Mouse (Mus musculus): Measurements from ENCODE around the gene Cbwd1. TPM values are rescaled to one million over a fixed set of nuclear protein-coding genes. Genes with fewer than 3 reads are reported as not detected.

The Cbwd1 gene
- total RNA-seq (2018; cell fraction: chromatin; rRNA removed): 10 to 100 TPM in 23 of 26 experiments, 1 to 10 TPM in 3; 6.4 to 31.6 (median 21.5) TPM
- total RNA-seq (2018; cell fraction: cytosol; rRNA removed): 10 to 100 TPM in 4 of 26 experiments, 1 to 10 TPM in 22; 5.7 to 12.2 (median 8.3) TPM
- 10 to 100 TPM in 12 of 26 experiments, 1 to 10 TPM in 14; 2.2 to 19.5 (median 9.8) TPM for total RNA-seq (2018; cell fraction: nucleus; rRNA removed)
- polyA plus RNA-seq (2018): 8.8 to 12.9 TPM (median 11.9 TPM) in 3 replicates

- peak within 1 kb of the TSS; percentile 46 for H3K27ac ChIP-seq
- no peaks in the 10 kb centered on the region for H3K36me3 ChIP-seq (ENCODE audit: inconsistent target)
- H3K4me3 ChIP-seq (ENCODE audit: inconsistent target): peak within 1 kb of the TSS; percentile 94
- WGBS (ENCODE audit: missing documents): under 1% methylated on average over 35 of the region's 36 CpGs
- peaks cover 28% of the 10 kb centered on the region for H3K79me2 ChIP-seq (ENCODE audit: inconsistent target)
These were observed at the start of gene Cbwd1 for GRCm38 (mm10) chr19:24961172-24961962. TSS of gene Cbwd1 (minus strand) at chr19:24961610.

- 55% methylated on average over 2 of the region's 2 CpGs for WGBS (ENCODE audit: missing documents)
- Histone ChIP-seq H3K79me2 (ENCODE audit: inconsistent target) (peaks cover 100% of the 10 kb centered on the region), H3K27ac (no peak overlapping the region), H3K36me3 (ENCODE audit: inconsistent target) (no peaks in the 10 kb centered on the region), H3K4me3 (ENCODE audit: inconsistent target) (no peak overlapping the region)
These were observed 47.1 kb upstream of the Cbwd1 start for GRCm38 (mm10) chr19:25008509-25008908.

- 17% methylated on average over 1 of the region's 1 CpGs for WGBS (ENCODE audit: missing documents)
- H3K79me2 ChIP-seq (ENCODE audit: inconsistent target): peaks cover 100% of the 10 kb centered on the region
- no peak overlapping the region for H3K4me3 ChIP-seq (ENCODE audit: inconsistent target)
- H3K36me3 ChIP-seq (ENCODE audit: inconsistent target): no peaks in the 10 kb centered on the region
- H3K27ac ChIP-seq: no peak overlapping the region
These were observed 45.3 kb upstream of the Cbwd1 start for GRCm38 (mm10) chr19:25006686-25007085.

GRCm38 (mm10) chr19:25003810-25004209, 42.4 kb upstream of the Cbwd1 start:
- H3K79me2 ChIP-seq (ENCODE audit: inconsistent target): peaks cover 93% of the 10 kb centered on the region
- no peak overlapping the region for H3K4me3 ChIP-seq (ENCODE audit: inconsistent target)
- no peaks in the 10 kb centered on the region for H3K36me3 ChIP-seq (ENCODE audit: inconsistent target)
- no peak overlapping the region for H3K27ac ChIP-seq
- WGBS (ENCODE audit: missing documents): 85% methylated on average over 4 of the region's 4 CpGs

- peak overlapping the region; percentile 77; the same call in 1 of the 2 replicates for H3K4me3 ChIP-seq (ENCODE audit: inconsistent target)
- 13% methylated on average over 3 of the region's 3 CpGs for WGBS (ENCODE audit: missing documents)
These were observed 41.4 kb upstream of the Cbwd1 start for GRCm38 (mm10) chr19:25002828-25003227.

GRCm38 (mm10) chr19:25002032-25002431, 40.6 kb upstream of the Cbwd1 start:
- peak overlapping the region; percentile 91 for H3K27ac ChIP-seq
- WGBS (ENCODE audit: missing documents): 27% methylated on average over 5 of the region's 6 CpGs

More at GRCm38 (mm10) chr19:25002828-25003227, 41.4 kb upstream of the Cbwd1 start:
- Histone ChIP-seq H3K79me2 (ENCODE audit: inconsistent target) (peaks cover 91% of the 10 kb centered on the region), H3K36me3 (ENCODE audit: inconsistent target) (no peaks in the 10 kb centered on the region), H3K27ac (peak overlapping the region; percentile 91)

GRCm38 (mm10) chr19:25000153-25000552, 38.7 kb upstream of the Cbwd1 start:
- H3K4me3 ChIP-seq (ENCODE audit: inconsistent target): peak overlapping the region; percentile 77
- peak overlapping the region; percentile 91 for H3K27ac ChIP-seq
- H3K79me2 ChIP-seq (ENCODE audit: inconsistent target): peaks cover 64% of the 10 kb centered on the region
- WGBS (ENCODE audit: missing documents): 4% methylated on average over 9 of the region's 9 CpGs
- no peaks in the 10 kb centered on the region for H3K36me3 ChIP-seq (ENCODE audit: inconsistent target)

More at GRCm38 (mm10) chr19:25002032-25002431, 40.6 kb upstream of the Cbwd1 start:
- Histone ChIP-seq H3K4me3 (ENCODE audit: inconsistent target) (peak overlapping the region; percentile 77), H3K36me3 (ENCODE audit: inconsistent target) (no peaks in the 10 kb centered on the region), H3K79me2 (ENCODE audit: inconsistent target) (peaks cover 83% of the 10 kb centered on the region)

- H3K79me2 ChIP-seq (ENCODE audit: inconsistent target): peaks cover 56% of the 10 kb centered on the region
- H3K4me3 ChIP-seq (ENCODE audit: inconsistent target): peak within 1 kb of the TSS; percentile 77
- no peaks in the 10 kb centered on the region for H3K36me3 ChIP-seq (ENCODE audit: inconsistent target)
- WGBS (ENCODE audit: missing documents): under 1% methylated on average over 104 of the region's 109 CpGs
- H3K27ac ChIP-seq: peak within 1 kb of the TSS; percentile 91
These were observed 37.9 kb upstream of the Cbwd1 start, which contains the start of gene Dock8 for GRCm38 (mm10) chr19:24999201-24999886. TSS of gene Dock8 (plus strand) at chr19:24999534.

- Histone ChIP-seq H3K79me2 (ENCODE audit: inconsistent target) (peaks cover 48% of the 10 kb centered on the region), H3K4me3 (ENCODE audit: inconsistent target) (peak overlapping the region; percentile 37), H3K36me3 (ENCODE audit: inconsistent target) (no peaks in the 10 kb centered on the region), H3K27ac (peak overlapping the region; percentile 72)
- 9% methylated on average over 5 of the region's 5 CpGs for WGBS (ENCODE audit: missing documents)
These were observed 37.2 kb upstream of the Cbwd1 start for GRCm38 (mm10) chr19:24998561-24998960.

- Histone ChIP-seq H3K27ac (peak overlapping the region; percentile 72), H3K4me3 (ENCODE audit: inconsistent target) (no peak overlapping the region), H3K79me2 (ENCODE audit: inconsistent target) (peaks cover 33% of the 10 kb centered on the region), H3K36me3 (ENCODE audit: inconsistent target) (no peaks in the 10 kb centered on the region)
- 37% methylated on average over 12 of the region's 12 CpGs for WGBS (ENCODE audit: missing documents)
These were observed 35.6 kb upstream of the Cbwd1 start for GRCm38 (mm10) chr19:24996815-24997704.

- peaks cover 12% of the 10 kb centered on the region for H3K79me2 ChIP-seq (ENCODE audit: inconsistent target)
- H3K36me3 ChIP-seq (ENCODE audit: inconsistent target): no peaks in the 10 kb centered on the region
- H3K4me3 ChIP-seq (ENCODE audit: inconsistent target): no peak overlapping the region
- H3K27ac ChIP-seq: peak overlapping the region; percentile 72
- WGBS (ENCODE audit: missing documents): 16% methylated on average over 8 of the region's 8 CpGs
These were observed 33.5 kb upstream of the Cbwd1 start for GRCm38 (mm10) chr19:24994900-24995299.

GRCm38 (mm10) chr19:24993526-24993925, 32.1 kb upstream of the Cbwd1 start:
- H3K79me2 ChIP-seq (ENCODE audit: inconsistent target): peaks cover 5% of the 10 kb centered on the region; the same call in 1 of the 2 replicates
- no peaks in the 10 kb centered on the region for H3K36me3 ChIP-seq (ENCODE audit: inconsistent target)
- H3K4me3 ChIP-seq (ENCODE audit: inconsistent target): no peak overlapping the region
- 84% methylated on average over 6 of the region's 6 CpGs for WGBS (ENCODE audit: missing documents)
- no peak overlapping the region for H3K27ac ChIP-seq

GRCm38 (mm10) chr19:24990138-24990822, 28.9 kb upstream of the Cbwd1 start:
- Histone ChIP-seq H3K27ac (peak overlapping the region; percentile 86), H3K4me3 (ENCODE audit: inconsistent target) (no peak overlapping the region), H3K79me2 (ENCODE audit: inconsistent target) (no peaks in the 10 kb centered on the region), H3K36me3 (ENCODE audit: inconsistent target) (no peaks in the 10 kb centered on the region)
- WGBS (ENCODE audit: missing documents): 24% methylated on average over 7 of the region's 7 CpGs

Measured in macrophage (primary cell).